27 mouse cellular contexts compared by ENCODE assay signal in the genomic region with DNA sequence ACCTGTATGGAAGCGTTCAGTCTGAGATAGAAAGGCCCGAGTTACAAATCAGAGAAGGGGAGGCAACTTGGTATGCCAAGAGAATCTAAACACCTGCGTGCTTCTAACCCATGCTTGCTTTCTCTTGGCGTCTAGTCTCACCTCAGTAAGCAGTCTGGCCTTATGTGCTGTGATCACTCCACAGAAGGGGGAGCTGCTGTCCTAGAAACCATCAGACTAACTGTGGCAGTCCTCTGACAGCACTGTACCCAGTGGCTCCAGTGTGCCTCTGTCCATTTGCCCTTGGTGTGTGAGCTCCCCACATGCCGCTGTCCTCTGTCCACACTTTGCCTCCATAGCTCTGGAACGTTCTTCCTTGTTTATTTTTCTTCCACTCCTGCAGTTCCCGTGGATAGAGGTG. TPM values are rescaled to one million over a fixed set of nuclear protein-coding genes. Genes with fewer than 3 reads are reported as not detected.
DNase-seq lines count a peak whose midpoint lies in the region; ATAC-seq and TF ChIP-seq lines count a peak whose summit lies in the region.
"Had no signal": no experiment of that assay in that cellular context is flagged by ENCODE, and none has a peak within 500 bp of the region (broad histone marks: within the 10 kb centered on the region; RNA-seq: fewer than 3 reads in every experiment).

No protein-coding gene starts in this region.

- H3K27me3 ChIP-seq in midbrain, postnatal 0 days (ENCODE audit: insufficient read depth, low read length), result no peaks in the 10 kb centered on the region
- no peaks in the 10 kb centered on the region for H3K27me3 ChIP-seq in midbrain, embryonic 16.5 days (ENCODE audit: control insufficient read depth, insufficient read depth, low read depth, low read length)
- H3K27me3 ChIP-seq: heart, embryonic 15.5 days; kidney, embryonic 15.5 days; lung, embryonic 15.5 days; neural tube, embryonic 15.5 days had no signal

- 87% methylated on average over 7 of the region's 7 CpGs for WGBS in midbrain, postnatal 0 days
- whole genome bisulfite sequencing in midbrain, embryonic 16.5 days, result 94% methylated on average over 7 of the region's 7 CpGs

- intact Hi-C loops in gastrocnemius, adult 2 months (cut with DNase I), result no loop called here

- no peak for ATAC-seq in midbrain, postnatal 0 days (ENCODE audit: low FRiP score)
- ATAC-seq in midbrain, embryonic 16.5 days, result no peak
- ATAC-seq: activated CD4-positive, CD25-positive, alpha-beta regulatory T cell, adult 4 months; forebrain, embryonic 16.5 days had no signal

- H3K4me1 ChIP-seq in midbrain, postnatal 0 days (ENCODE audit: insufficient read depth, low read length), result no peaks in the 10 kb centered on the region
- no peaks in the 10 kb centered on the region for H3K4me1 ChIP-seq in midbrain, embryonic 16.5 days (ENCODE audit: control insufficient read depth, insufficient read depth, low read length)
- H3K4me1 ChIP-seq: forebrain, embryonic 10.5 days; heart, embryonic 15.5 days; kidney, embryonic 15.5 days; lung, embryonic 15.5 days; midbrain, embryonic 10.5 days; neural tube, embryonic 15.5 days had no signal

- no peak overlapping the region for H3K4me3 ChIP-seq in gastrocnemius, adult 2 months
- H3K4me3 ChIP-seq in layer of hippocampus, adult 2 months, result no peak overlapping the region
- no peak overlapping the region for H3K4me3 ChIP-seq in midbrain, postnatal 0 days (ENCODE audit: low read depth, low read length)
- H3K4me3 ChIP-seq in midbrain, embryonic 16.5 days (ENCODE audit: low read depth, low read length), result no peak overlapping the region
- H3K4me3 ChIP-seq: forebrain, embryonic 10.5 days; heart, embryonic 15.5 days; kidney, embryonic 15.5 days; lung, embryonic 15.5 days; midbrain, embryonic 10.5 days; neural tube, embryonic 15.5 days had no signal

- TF ChIP-seq CTCF in gastrocnemius, adult 2 months (IDR thresholded peaks at IDR 0.05), result peak; percentile 9; the same call in 1 of the 2 replicates
- TF ChIP-seq CTCF in layer of hippocampus, adult 2 months (conservative IDR thresholded peaks at IDR 0.05), result peak; percentile 50
- TF ChIP-seq CTCF in midbrain, postnatal 0 days (IDR thresholded peaks at IDR 0.05), result peak; percentile 23

- no peak overlapping the region for H3K9ac ChIP-seq in midbrain, postnatal 0 days (replicated peaks; ENCODE audit: low read length, poor library complexity, severe bottlenecking)
- H3K9ac ChIP-seq in midbrain, embryonic 16.5 days (ENCODE audit: low read depth, low read length), result no peak overlapping the region
- H3K9ac ChIP-seq: heart, embryonic 15.5 days; hindbrain, embryonic 14.5 days; kidney, embryonic 15.5 days; lung, embryonic 15.5 days; neural tube, embryonic 15.5 days had no signal

- peaks cover 64% of the 10 kb centered on the region for H3K36me3 ChIP-seq in midbrain, postnatal 0 days (ENCODE audit: insufficient read depth, low read length)
- peaks cover 18% of the 10 kb centered on the region for H3K36me3 ChIP-seq in midbrain, embryonic 16.5 days (ENCODE audit: control insufficient read depth, insufficient read depth, low read length)

- H3K9me3 ChIP-seq in midbrain, postnatal 0 days (ENCODE audit: low read length), result no peaks in the 10 kb centered on the region
- no peaks in the 10 kb centered on the region for H3K9me3 ChIP-seq in midbrain, embryonic 16.5 days (replicated peaks; ENCODE audit: control insufficient read depth, low read length, poor library complexity, severe bottlenecking)
- H3K9me3 ChIP-seq: forebrain, embryonic 10.5 days; G1E; heart, embryonic 15.5 days; kidney, embryonic 15.5 days; lung, embryonic 15.5 days; midbrain, embryonic 10.5 days; neural tube, embryonic 15.5 days had no signal

- no peak overlapping the region for H3K4me2 ChIP-seq in midbrain, postnatal 0 days (ENCODE audit: low read depth, low read length, poor library complexity, severe bottlenecking)
- H3K4me2 ChIP-seq in midbrain, embryonic 16.5 days (ENCODE audit: low read length), result no peak overlapping the region
- H3K4me2 ChIP-seq: heart, embryonic 15.5 days; hindbrain, embryonic 14.5 days; kidney, embryonic 15.5 days; lung, embryonic 15.5 days; neural tube, embryonic 15.5 days had no signal

- DNase-seq in gastrocnemius, adult 2 months, result no peak
- no peak for DNase-seq in gastrocnemius, postnatal 4 days (ENCODE audit: low spot score in 2 of 2)
- DNase-seq in layer of hippocampus, adult 2 months (ENCODE audit: low spot score in 2 of 2), result no peak
- no peak for DNase-seq in layer of hippocampus, postnatal 10 days (ENCODE audit: low spot score in 2 of 2)
- DNase-seq in midbrain, postnatal 0 days (ENCODE audit: low spot score), result no peak
- no peak for DNase-seq in cerebellum, postnatal 14 days
- DNase-seq in frontal cortex, postnatal 36 days (ENCODE audit: low spot score in 2 of 2), result no peak
- DNase-seq: adrenal gland, adult 8-10 months; cerebellum, adult 9-10 months; gastrocnemius, postnatal 25 days; heart, postnatal 36 days; right cerebral cortex, adult 18-20 months had no signal

- H3K27ac ChIP-seq in gastrocnemius, adult 2 months, result no peak overlapping the region
- H3K27ac ChIP-seq in layer of hippocampus, adult 2 months, result no peak overlapping the region
- no peak overlapping the region for H3K27ac ChIP-seq in midbrain, postnatal 0 days (ENCODE audit: low read depth, low read length)
- H3K27ac ChIP-seq in midbrain, embryonic 16.5 days (ENCODE audit: low read length), result no peak overlapping the region
- H3K27ac ChIP-seq: forebrain, embryonic 10.5 days; heart, embryonic 15.5 days; hindbrain, embryonic 14.5 days; kidney, embryonic 15.5 days; lung, embryonic 15.5 days; midbrain, embryonic 10.5 days; neural tube, embryonic 15.5 days had no signal

RNA-seq across cellular contexts. Expression of a gene that starts 8.7 kb away (rescaled TPM):
- total RNA-seq in gastrocnemius, adult 2 months (2021), result 1 to 10 TPM; 7.5 to 8.6 TPM
- 10 to 100 TPM in 1 of 2 experiments, 1 to 10 TPM in 1; 8.6 to 12.9 TPM for total RNA-seq in gastrocnemius, postnatal 4 days (2021)
- 10 to 100 TPM; 36.6 to 39.3 TPM for total RNA-seq in layer of hippocampus, adult 2 months (2021)
- 10 to 100 TPM; 21.6 to 25.5 TPM for total RNA-seq in layer of hippocampus, postnatal 10 days (2021)
- total RNA-seq in midbrain, postnatal 0 days (2014; rRNA removed), result 18.9 and 20.4 TPM in 2 replicates
- polyA plus RNA-seq in midbrain, postnatal 0 days (2015; fragmentation: Nextera tagmentation; extraction: Ambion mirVana), result 8.0 and 10.5 TPM in 2 replicates
- 24.3 and 25.2 TPM in 2 replicates for polyA plus RNA-seq in midbrain, embryonic 16.5 days (2015; fragmentation: Nextera tagmentation; extraction: Ambion mirVana)

RNA-seq across cellular contexts. Expression of a gene that starts 8.9 kb away (rescaled TPM):
- total RNA-seq in gastrocnemius, adult 2 months (2021), result 10 to 100 TPM; 12.1 to 13.4 TPM
- total RNA-seq in gastrocnemius, postnatal 4 days (2021), result 10 to 100 TPM; 25.1 to 25.7 TPM
- total RNA-seq in layer of hippocampus, adult 2 months (2021), result 10 to 100 TPM; 40.8 to 47.0 TPM
- total RNA-seq in layer of hippocampus, postnatal 10 days (2021), result 10 to 100 TPM; 52.6 to 53.4 TPM
- total RNA-seq in midbrain, postnatal 0 days (2014; rRNA removed), result 44.3 and 46.4 TPM in 2 replicates
- 43.3 and 54.3 TPM in 2 replicates for polyA plus RNA-seq in midbrain, postnatal 0 days (2015; fragmentation: Nextera tagmentation; extraction: Ambion mirVana)
- 49.0 and 51.5 TPM in 2 replicates for polyA plus RNA-seq in midbrain, embryonic 16.5 days (2015; fragmentation: Nextera tagmentation; extraction: Ambion mirVana)

RNA-seq across cellular contexts. Expression of a gene that starts 30.2 kb away (rescaled TPM):
- not detected for total RNA-seq in gastrocnemius, adult 2 months (2021)
- total RNA-seq in gastrocnemius, postnatal 4 days (2021), result under 1 TPM in 1 of 2 experiments, not detected in 1; 0.39 TPM
- not detected for total RNA-seq in layer of hippocampus, adult 2 months (2021)
- not detected for total RNA-seq in layer of hippocampus, postnatal 10 days (2021)
- not detected in 2 replicates for total RNA-seq in midbrain, postnatal 0 days (2014; rRNA removed)
- polyA plus RNA-seq in midbrain, postnatal 0 days (2015; fragmentation: Nextera tagmentation; extraction: Ambion mirVana), result 0.26 TPM in 1 of 2 replicates, not detected in the other
- 0.44 and 0.87 TPM in 2 replicates for polyA plus RNA-seq in midbrain, embryonic 16.5 days (2015; fragmentation: Nextera tagmentation; extraction: Ambion mirVana)
- total RNA-seq: adrenal gland, adult 8-10 months; gastrocnemius, postnatal 25 days; heart, adult 8-10 months; layer of hippocampus, postnatal 14 days; left cerebral cortex, postnatal 10 days had no signal
- polyA plus RNA-seq: G1E; hindbrain, embryonic 14.5 days had no signal

RNA-seq across cellular contexts. Expression of a gene that starts 32.5 kb away (rescaled TPM):
- 1 to 10 TPM; 4.2 to 4.5 TPM for total RNA-seq in gastrocnemius, adult 2 months (2021)
- total RNA-seq in gastrocnemius, postnatal 4 days (2021), result 1 to 10 TPM; 5.1 to 6.2 TPM
- 1 to 10 TPM; 6.4 to 6.6 TPM for total RNA-seq in layer of hippocampus, adult 2 months (2021)
- total RNA-seq in layer of hippocampus, postnatal 10 days (2021), result 1 to 10 TPM in 1 of 2 experiments, under 1 TPM in 1; 0.85 to 1.3 TPM
- total RNA-seq in midbrain, postnatal 0 days (2014; rRNA removed), result 2.2 and 3.0 TPM in 2 replicates
- 1.0 and 1.2 TPM in 2 replicates for polyA plus RNA-seq in midbrain, postnatal 0 days (2015; fragmentation: Nextera tagmentation; extraction: Ambion mirVana)
- 0.57 and 0.64 TPM in 2 replicates for polyA plus RNA-seq in midbrain, embryonic 16.5 days (2015; fragmentation: Nextera tagmentation; extraction: Ambion mirVana)
- polyA plus RNA-seq: activated CD4-positive, CD25-positive, alpha-beta regulatory T cell, adult 4 months had no signal

RNA-seq across cellular contexts. Expression of a gene that starts 42.2 kb away (rescaled TPM):
- under 1 TPM; 0.23 to 0.89 TPM for total RNA-seq in gastrocnemius, adult 2 months (2021)
- total RNA-seq in gastrocnemius, postnatal 4 days (2021), result 10 to 100 TPM; 14.1 to 17.1 TPM
- 1 to 10 TPM in 1 of 2 experiments, under 1 TPM in 1; 0.54 to 1.3 TPM for total RNA-seq in layer of hippocampus, adult 2 months (2021)
- under 1 TPM; 0.85 to 0.98 TPM for total RNA-seq in layer of hippocampus, postnatal 10 days (2021)
- total RNA-seq in midbrain, postnatal 0 days (2014; rRNA removed), result not detected in 2 replicates
- polyA plus RNA-seq in midbrain, postnatal 0 days (2015; fragmentation: Nextera tagmentation; extraction: Ambion mirVana), result 1.3 and 1.5 TPM in 2 replicates
- polyA plus RNA-seq in midbrain, embryonic 16.5 days (2015; fragmentation: Nextera tagmentation; extraction: Ambion mirVana), result 1.4 and 1.5 TPM in 2 replicates
- total RNA-seq: liver, adult 2 months had no signal
